Mouse (Mus musculus) neural tube, embryonic 14.5 days (tissue): ENCODE measurements around the gene Zfp229. TPM values are rescaled to one million over a fixed set of nuclear protein-coding genes. Genes with fewer than 3 reads are reported as not detected.
A peak's percentile ranks its signal among the peaks of the same experiment; 100 is the strongest.
"Not testable (repeated sequence)": the region's sequence is repeated elsewhere in the genome, so short reads cannot be mapped to it uniquely, and the experiment has no call there.

ENCODE experiments used
- ATAC-seq: fragments of 200-750 bp; cut with Nextera tagmentation; 2 replicates; pipeline ENCODE4 v1.8.0; 2017; ENCODE audit warnings: low read depth, mild to moderate bottlenecking, moderate TSS enrichment, moderate library complexity
- H3K27ac ChIP-seq: fragments of 300-500 bp; sonication (generic); 2 replicates; pipeline ENCODE4 v1.5.1; 2014; ENCODE audit warnings: low read depth, mild to moderate bottlenecking, control low read depth, low read length, moderate library complexity, mixed read lengths
- H3K27me3 ChIP-seq: fragments of 300-500 bp; sonication (generic); 2 replicates; pipeline ENCODE4 v1.6.1; 2014; ENCODE audit warnings: low read length; ENCODE audit not compliant: control insufficient read depth, insufficient read depth
- H3K36me3 ChIP-seq: fragments of 300-500 bp; sonication (generic); 2 replicates; pipeline ENCODE4 v1.6.1; 2014; ENCODE audit warnings: low read length, mixed read lengths; ENCODE audit not compliant: control insufficient read depth, insufficient read depth
- H3K4me1 ChIP-seq: fragments of 300-500 bp; sonication (generic); 2 replicates; pipeline ENCODE4 v1.6.1; 2014; ENCODE audit warnings: low read length; ENCODE audit not compliant: control insufficient read depth, insufficient read depth
- H3K4me2 ChIP-seq: fragments of 300-500 bp; sonication (generic); 2 replicates; pipeline ENCODE4 v1.6.1; 2014; ENCODE audit warnings: mild to moderate bottlenecking, low read depth, low read length, control low read depth
- H3K4me3 ChIP-seq: fragments of 300-500 bp; sonication (generic); 2 replicates; pipeline ENCODE4 v1.5.1; 2014; ENCODE audit warnings: low read depth, low read length, control low read depth, mixed read lengths
- H3K9ac ChIP-seq: fragments of 300-500 bp; sonication (generic); replicated peaks from 2 replicates; pipeline ENCODE4 v1.6.1; 2014; ENCODE audit warnings: low read depth, mild to moderate bottlenecking, control low read depth, low read length, mixed read lengths
- H3K9me3 ChIP-seq: fragments of 300-500 bp; sonication (generic); 2 replicates; pipeline ENCODE4 v1.6.1; 2016; ENCODE audit warnings: low read length; ENCODE audit not compliant: control insufficient read depth
- WGBS: fragments of 180-500 bp; shearing (Covaris S2); extraction: QIAGEN DNeasy Blood & Tissue Kit; methylation state at CpG from one replicate; pipeline ENCODE4 v1.1.7; 2014; 5-methylcytosine and 5-hydroxymethylcytosine counted together
- polyA plus RNA-seq: library from polyadenylated mRNA; unstranded; fragments of >200 nt; fragmentation: Nextera tagmentation; extraction: Ambion mirVana; gene quantifications from 2 replicates; pipeline ENCODE4 v1.2.1, GENCODE M21; 2014

Gene Zfp229
- polyA plus RNA-seq, 1 experiment from 2014 or later: 11.8 TPM

- Histone ChIP-seq H3K27me3 (no peaks in the 10 kb centered on the region), H3K4me2 (peak overlapping the region; percentile 53), H3K4me1 (peaks cover 8% of the 10 kb centered on the region), H3K27ac (peak overlapping the region; percentile 79), H3K9ac (peak overlapping the region; percentile 76), H3K9me3 (no peaks in the 10 kb centered on the region), H3K36me3 (peaks cover 11% of the 10 kb centered on the region), H3K4me3 (peak overlapping the region; percentile 74)
- ATAC-seq: peak; percentile 98
- WGBS: under 1% methylated on average over 27 of the region's 27 CpGs
These were observed 3.0 kb downstream of the Zfp229 start for GRCm38 (mm10) chr17:21733529-21734031.

GRCm38 (mm10) chr17:21752791-21753190 lies 22.2 kb downstream of the Zfp229 start:
- H3K27me3 ChIP-seq: no peaks in the 10 kb centered on the region
- no peaks in the 10 kb centered on the region for H3K9me3 ChIP-seq
- no peak overlapping the region for H3K4me2 ChIP-seq
- ATAC-seq: no peak
- 0 out of 2 replicates have a peak, but pooled peaks cover 6% of the 10 kb centered on the region for H3K4me1 ChIP-seq
- 64% methylated on average over 2 of the region's 2 CpGs for WGBS
- no peak overlapping the region for H3K4me3 ChIP-seq
- no peak overlapping the region for H3K9ac ChIP-seq
- H3K27ac ChIP-seq: no peak overlapping the region
- no peaks in the 10 kb centered on the region for H3K36me3 ChIP-seq

- H3K9ac ChIP-seq: no peak overlapping the region; the same call in 1 of the 2 replicates
- no peak overlapping the region for H3K27ac ChIP-seq
- H3K4me1 ChIP-seq: 0 out of 2 replicates have a peak, but pooled peaks cover 6% of the 10 kb centered on the region
- H3K9me3 ChIP-seq: no peaks in the 10 kb centered on the region
- no peaks in the 10 kb centered on the region for H3K36me3 ChIP-seq
- ATAC-seq: peak; percentile 70; the same call in 1 of the 2 replicates
- 8% methylated on average over 20 of the region's 20 CpGs for whole genome bisulfite sequencing
- H3K27me3 ChIP-seq: no peaks in the 10 kb centered on the region
- H3K4me2 ChIP-seq: peak overlapping the region; percentile 58
- peak overlapping the region; percentile 21 for H3K4me3 ChIP-seq
These were observed 23.0 kb downstream of the Zfp229 start for GRCm38 (mm10) chr17:21753342-21754208.

GRCm38 (mm10) chr17:21770336-21770735 lies 39.7 kb downstream of the Zfp229 start:
- no peaks in the 10 kb centered on the region for H3K9me3 ChIP-seq
- H3K27ac ChIP-seq: no peak overlapping the region
- WGBS: 92% methylated on average over 2 of the region's 2 CpGs
- no peak overlapping the region for H3K4me2 ChIP-seq
- no peaks in the 10 kb centered on the region for H3K36me3 ChIP-seq
- H3K27me3 ChIP-seq: no peaks in the 10 kb centered on the region
- H3K4me1 ChIP-seq: no peaks in the 10 kb centered on the region
- H3K4me3 ChIP-seq: no peak overlapping the region
- H3K9ac ChIP-seq: no peak overlapping the region
- ATAC-seq: no peak

GRCm38 (mm10) chr17:21792256-21792655 lies 61.7 kb downstream of the Zfp229 start:
- ATAC-seq: no peak
- WGBS: 81% methylated on average over 4 of the region's 4 CpGs
- no peaks in the 10 kb centered on the region for H3K9me3 ChIP-seq
- no peak overlapping the region for H3K4me3 ChIP-seq
- no peaks in the 10 kb centered on the region for H3K4me1 ChIP-seq
- H3K27me3 ChIP-seq: no peaks in the 10 kb centered on the region
- H3K36me3 ChIP-seq: no peaks in the 10 kb centered on the region
- no peak overlapping the region for H3K27ac ChIP-seq
- no peak overlapping the region for H3K4me2 ChIP-seq
- H3K9ac ChIP-seq: no peak overlapping the region

- H3K4me3 ChIP-seq, H3K27me3 ChIP-seq, H3K27ac ChIP-seq, H3K9ac ChIP-seq, H3K9me3 ChIP-seq, H3K36me3 ChIP-seq, H3K4me2 ChIP-seq, H3K4me1 ChIP-seq, ATAC-seq: not testable (repeated sequence)
- 56% methylated on average over 19 of the region's 19 CpGs for WGBS
These were observed 70.8 kb downstream of the Zfp229 start for GRCm38 (mm10) chr17:21801373-21801772.

Other genes with a start within 250 kb of the Zfp229 start
- 9.6 and 10.4 TPM in 2 replicates for gene Zfp53, start 241.8 kb upstream of the Zfp229 start, polyA plus RNA-seq
- 1.5 and 2.3 TPM in 2 replicates for gene Zfp52, start 195.3 kb upstream of the Zfp229 start, polyA plus RNA-seq
- gene Zfp948, start 163.8 kb upstream of the Zfp229 start, polyA plus RNA-seq: 23.7 and 27.1 TPM in 2 replicates
- 11.8 and 15.2 TPM in 2 replicates for gene Zfp983, start 80.2 kb upstream of the Zfp229 start, polyA plus RNA-seq
- 24.6 and 26.9 TPM in 2 replicates for gene Gm10226, start 38.9 kb upstream of the Zfp229 start, polyA plus RNA-seq
- gene Zfp760, start 23.1 kb upstream of the Zfp229 start, polyA plus RNA-seq: 11.6 and 15.5 TPM in 2 replicates
- 2.0 and 2.7 TPM in 2 replicates for gene Zfp820, start 115.0 kb downstream of the Zfp229 start, polyA plus RNA-seq
- gene Zfp995, start 179.1 kb downstream of the Zfp229 start, polyA plus RNA-seq: 9.8 and 12.1 TPM in 2 replicates
- 23.9 and 25.3 TPM in 2 replicates for gene Zfp942, start 231.7 kb downstream of the Zfp229 start, polyA plus RNA-seq
- 22.8 and 24.6 TPM in 2 replicates for gene Zfp943, start 231.8 kb downstream of the Zfp229 start, polyA plus RNA-seq